Mouse (Mus musculus) kidney, postnatal 0 days (tissue): Measurements from ENCODE around the gene F13a1. TPM values are rescaled to one million over a fixed set of nuclear protein-coding genes. Genes with fewer than 3 reads are reported as not detected.

Experiments used
- ATAC-seq: fragments of 200-750 bp; cut with Nextera tagmentation; replicated peaks from 2 replicates; pipeline ENCODE4 v1.8.0; 2017; ENCODE audit warnings: low read depth, moderate number of reproducible peaks, moderate TSS enrichment, moderate library complexity; ENCODE audit not compliant: low FRiP score
- DNase-seq: peaks from one replicate; pipeline ENCODE4 v3.0.0-alpha.2; 2016; ENCODE audit warnings: low spot score
- H3K27ac ChIP-seq: fragments of 300-500 bp; sonication (generic); 2 replicates; pipeline ENCODE4 v1.5.1; 2014; ENCODE audit warnings: mild to moderate bottlenecking
- H3K27me3 ChIP-seq: fragments of 300-500 bp; sonication (generic); 2 replicates; pipeline ENCODE4 v1.6.1; 2014; ENCODE audit warnings: low read length, mixed read lengths; ENCODE audit not compliant: insufficient read depth
- H3K36me3 ChIP-seq: fragments of 300-500 bp; sonication (generic); 2 replicates; pipeline ENCODE4 v1.6.1; 2014; ENCODE audit warnings: low read length, mixed read lengths; ENCODE audit not compliant: insufficient read depth
- H3K4me1 ChIP-seq: fragments of 300-500 bp; sonication (generic); replicated peaks from 2 replicates; pipeline ENCODE4 v1.6.1; 2014; ENCODE audit warnings: antibody characterized with exemption, low read length, mixed read lengths; ENCODE audit not compliant: insufficient read depth
- H3K4me2 ChIP-seq: fragments of 300-500 bp; sonication (generic); 2 replicates; pipeline ENCODE4 v1.6.1; 2014; ENCODE audit warnings: mild to moderate bottlenecking, low read length, moderate library complexity, mixed read lengths
- H3K4me3 ChIP-seq: fragments of 300-500 bp; sonication (generic); replicated peaks from 2 replicates; pipeline ENCODE4 v1.5.1; 2014; ENCODE audit warnings: low read depth, low read length
- H3K9ac ChIP-seq: fragments of 300-500 bp; sonication (generic); 2 replicates; pipeline ENCODE4 v1.6.1; 2014; ENCODE audit warnings: low read depth, low read length
- H3K9me3 ChIP-seq: fragments of 300-500 bp; sonication (generic); replicated peaks from 2 replicates; pipeline ENCODE4 v1.6.1; 2016; ENCODE audit warnings: low read length, inconsistent platforms, mixed read lengths
- CTCF ChIP-seq: IDR thresholded peaks from 2 replicates; pipeline ENCODE4 v1.5.1; 2016; ENCODE audit warnings: antibody characterized with exemption, low read depth, mild to moderate bottlenecking, moderate library complexity
- WGBS: fragments of 180-500 bp; shearing (Covaris S2); extraction: QIAGEN DNeasy Blood & Tissue Kit; methylation state at CpG from one replicate; pipeline ENCODE4 v1.1.7; 2014; 5-methylcytosine and 5-hydroxymethylcytosine counted together
- polyA plus RNA-seq: library from polyadenylated mRNA; unstranded; fragments of >200 nt; fragmentation: Nextera tagmentation; extraction: Ambion mirVana; gene quantifications from 2 replicates; pipeline ENCODE4 v1.2.1, GENCODE M21; 2015

The F13a1 gene
- 4.2 and 5.5 TPM in 2 replicates for polyA plus RNA-seq

- Histone ChIP-seq H3K27me3 (no peaks in the 10 kb centered on the region), H3K4me1 (no peaks in the 10 kb centered on the region), H3K4me3 (no peak within 1 kb of the TSS), H3K36me3 (no peaks in the 10 kb centered on the region), H3K4me2 (no peak within 1 kb of the TSS), H3K9me3 (no peaks in the 10 kb centered on the region), H3K27ac (no peak within 1 kb of the TSS), H3K9ac (no peak within 1 kb of the TSS)
- TF ChIP-seq CTCF, result no peak
- no peak for ATAC-seq
- DNase-seq, result no peak
- 38% methylated on average over 3 of the region's 3 CpGs for WGBS
Observed at GRCm38 (mm10) chr13:37050126-37050525, at the start of gene F13a1. TSS of gene F13a1 (minus strand) at chr13:37050244.

DNA sequence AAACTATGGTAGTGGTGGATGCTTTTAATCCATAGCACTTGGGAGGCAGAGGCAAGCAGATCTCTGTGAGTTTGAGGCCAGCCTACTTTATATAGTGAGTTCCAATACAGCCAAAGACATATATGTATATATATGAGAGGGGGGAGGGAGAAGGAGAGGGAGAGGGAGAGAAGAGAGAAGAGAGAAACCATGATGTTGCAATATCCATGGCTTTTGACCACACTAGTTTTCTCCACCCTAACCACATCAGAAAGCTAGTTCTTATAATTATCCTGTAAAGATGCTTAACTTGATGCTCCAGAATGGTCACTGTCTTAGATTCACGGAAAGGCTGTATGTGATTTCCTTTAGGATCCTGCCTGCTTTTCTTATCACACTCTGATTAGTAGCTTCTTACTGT lies 41.6 kb upstream of the F13a1 start:
- Histone ChIP-seq H3K36me3 (no peaks in the 10 kb centered on the region), H3K4me3 (no peak overlapping the region), H3K4me2 (no peak overlapping the region), H3K9me3 (no peaks in the 10 kb centered on the region), H3K4me1 (no peaks in the 10 kb centered on the region), H3K27me3 (no peaks in the 10 kb centered on the region), H3K9ac (no peak overlapping the region), H3K27ac (no peak overlapping the region)
- DNase-seq (no peak), ATAC-seq (no peak)
- TF ChIP-seq CTCF, result no peak
- 95% methylated on average over 1 of the region's 1 CpGs for WGBS

DNA sequence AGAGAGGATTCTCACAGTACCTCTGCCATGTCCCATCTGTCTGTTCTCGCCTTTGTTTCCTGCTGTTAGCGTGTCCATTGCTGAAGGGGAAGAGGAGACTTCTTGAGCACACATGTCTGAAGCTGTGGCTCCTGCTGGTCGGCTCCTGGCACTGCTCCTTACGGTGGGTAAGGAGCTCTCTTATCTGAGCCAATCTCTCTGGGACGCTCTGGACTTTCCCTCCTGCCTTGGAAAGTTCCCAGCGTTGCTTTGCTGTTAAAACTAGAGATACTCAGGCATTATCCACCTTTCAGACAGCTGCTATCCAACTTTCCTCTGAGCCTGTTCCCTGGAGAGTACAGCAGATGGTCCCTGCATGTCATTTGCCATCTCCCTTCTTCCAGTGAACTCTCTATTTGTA lies 39.1 kb upstream of the F13a1 start:
- no peak overlapping the region for H3K4me2 ChIP-seq
- H3K4me1 ChIP-seq, result no peaks in the 10 kb centered on the region
- no peaks in the 10 kb centered on the region for H3K36me3 ChIP-seq
- no peak for TF ChIP-seq CTCF
- H3K27me3 ChIP-seq, result no peaks in the 10 kb centered on the region
- no peak overlapping the region for H3K9ac ChIP-seq
- ATAC-seq, result no peak
- DNase-seq, result no peak
- no peak overlapping the region for H3K27ac ChIP-seq
- no peaks in the 10 kb centered on the region for H3K9me3 ChIP-seq
- 65% methylated on average over 6 of the region's 6 CpGs for WGBS
- H3K4me3 ChIP-seq, result no peak overlapping the region

DNA sequence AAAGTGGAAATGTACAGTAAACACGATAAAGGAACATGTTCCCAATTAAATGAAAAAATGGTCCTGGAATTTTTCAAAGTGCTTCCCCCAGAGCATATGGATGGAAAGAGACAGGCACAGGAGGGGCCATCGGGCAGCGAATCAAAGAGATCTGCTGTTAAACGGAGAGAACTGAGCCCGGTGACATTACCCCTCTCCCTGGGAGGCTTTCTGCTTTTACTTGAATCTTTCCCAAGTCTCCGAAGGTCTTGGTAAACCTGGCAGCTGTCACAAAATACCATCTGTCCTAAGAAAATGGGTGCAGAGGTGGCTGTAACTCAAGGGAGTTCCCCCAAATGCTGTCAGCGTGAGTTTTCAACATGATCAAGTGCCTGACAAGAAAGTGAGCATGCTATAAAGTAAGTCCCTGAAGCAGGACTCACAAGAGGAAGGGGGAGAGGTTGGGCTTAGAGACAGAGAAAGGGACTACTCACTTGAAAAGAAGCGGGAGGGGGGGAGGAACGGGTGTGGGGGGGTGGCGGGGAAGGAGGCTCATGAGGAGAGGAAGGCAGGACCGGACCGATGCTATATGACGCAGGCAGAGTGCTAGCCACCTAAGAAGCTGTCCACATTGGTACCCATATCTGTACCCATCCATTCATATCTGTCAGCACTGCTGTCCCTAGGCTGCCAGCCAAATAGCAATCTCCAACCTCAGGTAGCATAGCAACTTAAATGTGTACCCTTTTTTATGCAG lies 31.6 kb upstream of the F13a1 start:
- H3K27me3 ChIP-seq, result no peaks in the 10 kb centered on the region
- WGBS, result 42% methylated on average over 13 of the region's 13 CpGs
- ATAC-seq (no peak), DNase-seq (peak; percentile 3)
- no peaks in the 10 kb centered on the region for H3K9me3 ChIP-seq
- no peak overlapping the region for H3K9ac ChIP-seq
- no peak overlapping the region for H3K27ac ChIP-seq
- no peaks in the 10 kb centered on the region for H3K4me1 ChIP-seq
- H3K4me2 ChIP-seq, result no peak overlapping the region
- no peak overlapping the region for H3K4me3 ChIP-seq
- no peaks in the 10 kb centered on the region for H3K36me3 ChIP-seq
- no peak for TF ChIP-seq CTCF

GRCm38 (mm10) chr13:37071390-37071789 lies 21.3 kb upstream of the F13a1 start:
- DNase-seq, result peak; percentile 5
- Histone ChIP-seq H3K27ac (no peak overlapping the region), H3K4me3 (no peak overlapping the region), H3K9ac (no peak overlapping the region), H3K9me3 (no peaks in the 10 kb centered on the region), H3K4me1 (no peaks in the 10 kb centered on the region), H3K27me3 (no peaks in the 10 kb centered on the region), H3K36me3 (no peaks in the 10 kb centered on the region), H3K4me2 (no peak overlapping the region)
- ATAC-seq, result no peak
- 57% methylated on average over 3 of the region's 3 CpGs for WGBS
- TF ChIP-seq CTCF, result no peak

- no peaks in the 10 kb centered on the region for H3K9me3 ChIP-seq
- no peak overlapping the region for H3K4me3 ChIP-seq
- no peaks in the 10 kb centered on the region for H3K27me3 ChIP-seq
- no peak overlapping the region for H3K9ac ChIP-seq
- ATAC-seq (no peak), DNase-seq (no peak)
- no peak for TF ChIP-seq CTCF
- H3K27ac ChIP-seq, result no peak overlapping the region
- WGBS, result 73% methylated on average over 4 of the region's 4 CpGs
- H3K36me3 ChIP-seq, result no peaks in the 10 kb centered on the region
- H3K4me1 ChIP-seq, result no peaks in the 10 kb centered on the region
- H3K4me2 ChIP-seq, result no peak overlapping the region
Observed at GRCm38 (mm10) chr13:37070824-37071223, 20.8 kb upstream of the F13a1 start.

- DNase-seq (peak; percentile 31), ATAC-seq (no peak)
Observed at GRCm38 (mm10) chr13:37060810-37061209, 10.8 kb upstream of the F13a1 start.

More at GRCm38 (mm10) chr13:37060810-37061209, 10.8 kb upstream of the F13a1 start:
- H3K9me3 ChIP-seq, result no peaks in the 10 kb centered on the region
- 63% methylated on average over 5 of the region's 5 CpGs for whole genome bisulfite sequencing
- no peak overlapping the region for H3K27ac ChIP-seq
- no peak overlapping the region for H3K9ac ChIP-seq
- no peak overlapping the region for H3K4me3 ChIP-seq
- no peaks in the 10 kb centered on the region for H3K27me3 ChIP-seq
- TF ChIP-seq CTCF, result no peak
- no peaks in the 10 kb centered on the region for H3K4me1 ChIP-seq
- no peak overlapping the region for H3K4me2 ChIP-seq
- H3K36me3 ChIP-seq, result no peaks in the 10 kb centered on the region
